Mouse (Mus musculus): ENCODE measurements at regions not wholly inside any gene's neighbourhood (a gene's known extent, or its start where the extent isn't known, plus 50 kb on each side); places are given as distances from the start of the nearest gene placed in this dataset.
A peak's percentile ranks its signal among the peaks of the same experiment; 100 is the strongest.
"Not testable (repeated sequence)": the region's sequence is repeated elsewhere in the genome, so short reads cannot be mapped to it uniquely, and the experiment has no call there.

DNA sequence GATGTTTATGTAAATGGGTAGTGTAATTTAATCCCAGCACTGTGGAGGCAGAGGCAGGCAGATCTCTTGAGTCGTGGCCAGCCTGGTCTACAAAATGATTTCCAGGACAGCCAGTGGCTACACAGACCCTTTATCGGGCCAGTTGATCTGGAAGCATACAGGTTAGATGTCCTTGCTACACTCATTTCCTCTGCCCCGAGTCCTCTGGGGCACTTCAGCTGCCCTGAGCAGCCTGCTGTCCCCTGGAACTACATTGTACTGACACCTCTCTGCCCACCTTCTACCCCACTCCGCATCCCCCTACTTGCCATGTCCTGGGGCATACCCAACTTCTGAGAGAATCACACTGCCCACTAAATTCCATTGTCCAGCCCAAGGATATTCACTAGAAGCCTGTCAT lies 60.6 kb upstream of the Helt start:
- no peak for DNase-seq

DNA sequence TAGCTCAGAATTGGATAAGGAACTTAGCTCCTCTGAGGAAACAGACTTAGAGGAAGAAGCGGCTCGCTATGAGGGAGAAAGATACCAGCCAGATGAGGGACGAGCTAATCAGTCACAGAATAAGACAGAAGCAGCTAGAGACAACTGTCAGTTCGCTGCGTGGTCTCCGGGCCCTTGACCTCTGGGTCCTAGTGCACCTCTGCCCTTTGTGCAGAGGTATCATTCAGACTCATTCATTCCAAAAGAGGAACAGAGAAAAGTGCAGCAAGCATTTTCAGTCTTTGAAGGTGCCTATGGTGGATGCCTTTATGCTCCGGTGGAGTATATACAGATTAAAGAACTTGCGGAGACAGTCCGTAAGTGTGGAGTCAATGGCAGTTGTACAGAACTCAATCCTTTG lies 63.5 kb upstream of the Helt start:
- not testable (repeated sequence) for DNase-seq

DNA sequence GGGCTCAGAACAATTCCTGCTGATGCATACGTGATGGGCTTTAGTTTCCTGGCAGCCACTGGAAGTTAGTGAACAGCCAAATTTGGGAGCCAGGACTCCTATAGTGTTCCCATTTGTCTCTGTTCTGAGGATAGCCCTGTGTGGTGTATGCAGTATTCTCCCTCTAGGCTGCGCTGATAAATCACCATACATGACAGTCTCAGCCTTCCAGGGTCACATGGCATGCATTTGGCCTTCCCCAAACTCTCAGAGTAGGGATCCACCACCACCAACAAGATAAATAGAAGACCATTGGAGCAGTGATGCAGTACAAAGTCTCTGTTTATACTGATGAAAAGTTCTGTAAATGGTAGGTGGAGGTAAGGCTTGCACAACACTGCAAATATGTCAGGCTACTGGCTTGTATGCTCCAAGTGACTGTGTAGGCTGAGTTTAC lies 68.4 kb upstream of the Helt start:
- DNase-seq = no peak

GRCm38 (mm10) chr8:46365711-46366110 lies 71.2 kb upstream of the Helt start:
- no peak for DNase-seq

GRCm38 (mm10) chr8:46367125-46367524 lies 72.7 kb upstream of the Helt start:
- no peak for DNase-seq

DNA sequence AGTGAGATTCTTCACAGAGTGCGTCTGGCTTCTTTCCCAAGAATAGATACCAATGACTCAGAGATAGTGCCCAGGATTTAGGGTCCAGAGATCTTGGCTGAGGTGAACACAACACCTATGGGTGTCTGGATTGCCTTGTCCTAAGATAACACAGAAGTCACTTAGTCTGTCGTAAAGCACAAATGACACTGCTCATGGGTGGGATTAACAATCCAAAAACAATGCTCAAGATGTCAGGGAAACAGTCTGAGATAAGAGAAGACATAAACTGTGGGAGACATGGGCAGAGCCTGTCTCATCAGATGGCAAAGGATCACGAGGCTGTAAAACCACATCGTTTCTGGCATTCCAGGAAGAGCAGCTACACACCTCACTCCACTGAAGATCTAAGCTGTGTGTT lies 79.6 kb upstream of the Helt start:
- DNase-seq = no peak

DNA sequence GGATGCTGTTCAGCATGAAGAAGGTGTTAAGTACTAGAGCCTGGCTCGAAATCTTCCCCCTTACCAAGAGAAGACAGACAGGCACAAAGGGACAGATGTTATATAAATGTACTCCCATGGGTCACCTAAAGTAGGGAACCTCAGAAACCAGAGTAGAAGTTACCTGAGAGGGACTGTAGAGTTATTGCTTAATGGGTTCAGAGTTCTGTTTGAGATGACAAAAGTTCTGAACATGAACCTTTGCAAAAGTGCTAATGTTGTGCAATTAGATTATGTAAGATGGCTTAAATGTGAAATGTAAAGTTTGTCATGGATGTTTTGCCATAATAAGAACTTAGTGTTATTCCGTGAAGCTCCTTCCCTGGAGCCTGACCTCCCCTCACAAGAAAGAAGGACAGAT lies 81.5 kb upstream of the Helt start:
- no peak for DNase-seq

- no peak for DNase-seq
These were observed 85.9 kb upstream of the Acsl1 start for GRCm38 (mm10) chr8:46384926-46385325.

GRCm38 (mm10) chr8:46385806-46386205 lies 85.0 kb upstream of the Acsl1 start:
- no peak for DNase-seq

DNA sequence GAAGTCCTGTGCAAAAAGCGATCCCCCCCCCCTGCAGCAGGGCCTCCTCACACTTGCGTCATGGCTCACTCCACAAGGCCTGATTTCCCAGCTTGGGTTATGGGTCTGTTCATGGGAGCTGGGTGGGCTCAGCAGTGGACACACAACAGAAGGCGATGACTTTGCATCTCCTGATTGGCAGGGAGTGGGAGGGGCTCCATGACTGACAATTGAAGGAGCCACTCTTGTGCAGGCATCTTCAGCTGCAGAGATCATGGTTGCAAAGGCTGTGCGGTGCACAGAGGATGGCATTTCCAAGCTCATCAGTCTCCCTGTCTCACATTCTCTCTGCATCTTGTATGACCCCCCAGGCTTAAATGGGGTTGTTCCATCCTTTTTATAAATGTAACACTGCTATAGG lies 84.3 kb upstream of the Acsl1 start:
- DNase-seq = no peak

DNA sequence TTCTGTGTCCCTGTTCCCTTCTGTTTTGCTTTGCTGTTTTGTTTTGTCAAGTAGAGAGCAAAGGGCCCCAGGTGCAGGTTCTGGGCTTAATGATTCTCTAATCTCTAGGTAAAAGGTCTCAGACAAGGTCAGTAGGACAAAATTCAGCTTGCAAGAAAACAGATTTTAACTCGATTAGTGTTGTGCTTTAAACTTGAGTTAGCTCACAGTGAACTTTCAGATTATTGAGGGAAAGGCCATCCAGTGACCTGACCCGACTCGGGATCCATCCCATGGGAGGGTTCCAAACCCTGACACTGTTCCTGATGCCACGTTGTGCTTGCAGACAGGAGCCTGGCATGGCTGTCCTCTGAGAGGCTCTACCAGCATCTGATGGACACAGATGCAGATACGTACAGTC lies 83.8 kb upstream of the Acsl1 start:
- no peak for DNase-seq

DNA sequence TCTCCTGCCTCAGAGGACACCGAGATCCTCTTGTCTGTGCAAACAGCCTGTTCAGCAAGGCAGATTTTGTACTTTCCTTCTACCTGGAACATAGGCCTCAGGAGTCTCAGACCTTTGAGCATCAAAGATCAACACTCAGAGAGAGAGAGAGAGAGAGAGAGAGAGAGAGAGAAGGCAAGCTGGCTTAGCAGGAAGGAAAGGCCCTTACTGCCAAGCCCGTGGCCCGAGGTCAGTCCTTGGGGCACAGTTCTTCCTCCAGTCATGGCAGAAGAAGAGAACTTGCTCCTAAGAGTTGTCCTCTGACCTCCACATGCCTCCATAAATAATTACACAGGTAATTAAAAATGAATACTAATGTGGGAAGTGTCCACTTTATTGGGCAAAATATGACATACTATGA lies 82.4 kb upstream of the Acsl1 start:
- DNase-seq = no peak

GRCm38 (mm10) chr8:46390431-46390830 lies 80.4 kb upstream of the Acsl1 start:
- peak; percentile 21 for DNase-seq

DNA sequence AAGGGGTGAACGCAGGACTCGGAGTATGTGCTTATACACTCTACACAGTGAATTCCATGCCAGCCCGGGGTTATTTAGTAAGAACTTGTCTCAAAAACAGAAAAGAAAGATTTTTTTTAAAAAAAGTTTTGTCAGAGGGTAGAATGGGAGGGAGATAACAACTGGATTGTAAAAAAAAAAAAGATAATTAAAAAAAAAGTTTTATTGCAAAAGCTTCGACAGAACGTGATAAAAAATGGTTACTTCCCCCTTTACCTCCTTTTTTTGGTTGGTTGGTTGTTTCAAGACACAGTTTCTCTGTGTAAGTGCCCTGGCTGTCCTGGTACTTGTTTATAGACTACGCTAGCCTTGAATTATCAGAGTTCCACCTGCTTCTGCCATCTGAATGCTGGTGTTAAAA lies 79.2 kb upstream of the Acsl1 start:
- DNase-seq = no peak

DNA sequence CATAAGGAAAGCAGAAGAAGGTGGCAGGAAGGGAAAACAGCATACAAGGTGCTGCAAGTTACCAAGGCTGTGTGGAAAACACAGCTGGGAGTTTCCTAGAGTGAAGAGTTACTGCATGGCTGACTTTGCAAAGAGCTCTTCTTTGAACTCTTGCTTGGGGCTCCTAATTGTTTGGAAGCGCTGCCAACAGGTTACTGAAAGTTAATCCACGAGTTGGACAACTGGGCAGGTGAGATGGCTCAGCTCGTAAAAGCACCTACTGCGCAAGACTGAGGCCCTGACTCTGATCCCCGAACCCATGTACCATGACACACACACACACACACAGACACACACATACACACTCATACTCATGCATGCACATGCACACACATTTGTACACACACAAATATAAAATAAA lies 77.5 kb upstream of the Acsl1 start:
- no peak for DNase-seq

DNA sequence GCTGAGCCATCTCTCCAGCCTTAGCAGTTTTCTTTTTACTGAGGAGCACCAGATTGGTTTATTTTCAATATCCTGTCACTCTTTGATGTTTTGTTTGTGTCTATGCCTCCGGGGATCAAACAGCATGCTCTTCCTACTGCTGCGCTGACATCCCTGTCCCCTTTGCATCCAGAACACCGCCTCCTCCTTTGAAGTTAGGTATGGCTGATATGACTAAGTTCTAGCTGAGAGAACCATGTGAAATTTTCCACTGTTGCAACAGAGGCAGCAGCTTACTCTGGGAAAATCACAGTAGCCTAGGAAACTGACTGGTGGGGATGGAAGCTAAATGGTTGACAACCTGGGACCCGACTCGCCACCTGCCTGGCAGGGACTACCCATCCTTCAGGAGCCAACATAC lies 76.1 kb upstream of the Acsl1 start:
- no peak for DNase-seq

DNA sequence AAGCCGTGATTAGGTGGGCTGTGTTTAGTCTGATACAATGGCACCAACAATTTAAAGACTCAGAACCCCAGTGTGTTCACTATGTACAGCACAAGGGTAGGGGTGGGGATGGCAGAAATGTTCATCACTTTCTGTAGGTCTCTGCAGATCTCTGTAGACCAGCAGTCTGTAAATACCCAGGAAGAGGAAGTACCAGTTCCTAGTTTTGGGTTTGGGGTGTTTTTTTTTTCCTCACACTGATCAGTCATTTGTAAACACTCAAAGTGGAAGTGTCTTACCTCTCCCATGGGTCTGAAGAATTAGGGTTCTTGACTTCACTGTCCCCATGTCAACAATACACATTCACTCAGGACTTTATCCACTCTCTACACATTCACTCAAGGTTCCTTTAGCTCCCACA lies 75.5 kb upstream of the Acsl1 start:
- no peak for DNase-seq

- DNase-seq = no peak
These were observed 73.8 kb upstream of the Acsl1 start for GRCm38 (mm10) chr8:46397081-46397480.

- DNase-seq = no peak
These were observed 73.1 kb upstream of the Acsl1 start for GRCm38 (mm10) chr8:46397777-46398176.

- DNase-seq = no peak
These were observed 70.2 kb upstream of the Acsl1 start for GRCm38 (mm10) chr8:46400595-46400994.

- DNase-seq = no peak
These were observed 66.8 kb upstream of the Acsl1 start for GRCm38 (mm10) chr8:46403877-46404560.

DNA sequence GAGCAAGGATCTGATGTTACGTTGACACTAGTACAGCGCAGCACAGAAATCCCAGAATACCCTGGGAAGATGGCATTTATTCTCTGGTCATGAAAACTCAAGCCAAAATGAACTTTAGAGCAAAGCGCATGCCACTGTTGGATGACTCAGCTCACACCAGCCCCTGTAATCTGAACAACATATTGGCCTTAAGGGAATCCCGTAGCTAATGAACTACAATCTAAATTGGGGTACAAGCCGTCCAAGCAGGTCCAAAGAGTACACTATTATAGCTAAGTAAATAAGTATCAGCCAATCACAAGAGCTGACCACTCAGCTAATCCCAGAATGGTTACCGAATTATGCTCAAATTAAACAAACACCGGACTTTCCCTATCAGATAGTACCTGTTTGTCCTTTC lies 62.0 kb upstream of the Acsl1 start:
- DNase-seq = no peak

DNA sequence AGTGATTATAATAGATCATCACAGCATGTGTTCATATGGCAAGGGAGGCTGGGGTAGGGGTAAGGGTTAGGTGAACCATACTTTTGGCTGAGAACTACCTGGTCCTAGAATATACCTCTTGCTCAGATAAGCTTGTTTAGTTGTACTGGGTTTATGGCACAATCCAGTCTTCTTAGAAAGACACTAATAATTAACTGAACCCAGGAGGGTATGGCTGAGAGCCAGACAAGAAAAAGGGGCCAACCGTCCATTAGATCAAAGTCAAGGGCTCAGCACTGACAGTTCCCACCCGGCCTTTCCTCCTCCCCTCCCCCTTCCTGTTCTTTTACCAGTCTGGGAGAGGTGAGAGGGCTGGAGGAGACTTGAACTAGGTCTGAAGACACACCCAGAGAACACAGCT lies 61.5 kb upstream of the Acsl1 start:
- DNase-seq = no peak

- no peak for DNase-seq
These were observed 58.8 kb upstream of the Acsl1 start for GRCm38 (mm10) chr8:46411877-46412625.

Measured in lung, postnatal 10 days (tissue).